16 mouse cellular contexts compared by ENCODE assay signal in the genomic region with DNA sequence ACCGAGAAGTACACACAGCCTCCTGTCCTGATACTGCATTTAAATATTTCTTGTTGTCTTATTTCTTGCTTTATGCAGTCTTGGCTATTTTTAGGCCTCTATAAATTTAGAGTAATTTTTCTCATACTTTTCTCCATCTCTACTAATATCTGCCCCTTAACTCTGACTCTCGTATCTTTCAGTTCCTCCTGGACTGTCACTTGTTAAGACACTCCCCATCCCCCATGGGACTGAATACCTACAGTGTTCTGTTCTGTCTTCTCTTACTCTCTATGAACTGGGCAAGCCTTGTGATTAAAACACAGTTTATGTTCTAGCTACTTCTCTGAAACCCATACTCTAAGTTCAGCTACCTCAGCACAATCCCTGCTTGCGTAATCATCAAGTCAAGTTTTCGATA.
"Had no signal": no experiment of that assay in that cellular context is flagged by ENCODE, and none has a peak within 500 bp of the region (broad histone marks: within the 10 kb centered on the region; RNA-seq: fewer than 3 reads in every experiment).

No protein-coding gene starts in this region.

- DNase-seq: retina, postnatal 1 day; right cerebral cortex, adult 18-20 months; right cerebral cortex, postnatal 14 days; right cerebral cortex, postnatal 25 days; right cerebral cortex, postnatal 4 days; spleen, adult 18-20 months; thymus, adult 18-20 months; thymus, adult 2 months; thymus, postnatal 14 days; thymus, postnatal 25 days; thymus, postnatal 36 days; thymus, postnatal 4 days had no signal

- H3K9ac ChIP-seq: neural tube, embryonic 13.5 days; neural tube, embryonic 15.5 days; stomach, embryonic 15.5 days had no signal

- H3K36me3 ChIP-seq: neural tube, embryonic 13.5 days; neural tube, embryonic 15.5 days; stomach, embryonic 15.5 days had no signal

- H3K4me2 ChIP-seq: neural tube, embryonic 13.5 days; neural tube, embryonic 15.5 days; stomach, embryonic 15.5 days had no signal

- H3K4me1 ChIP-seq: neural tube, embryonic 13.5 days; neural tube, embryonic 15.5 days; stomach, embryonic 15.5 days had no signal

- H3K27me3 ChIP-seq: neural tube, embryonic 13.5 days; neural tube, embryonic 15.5 days; stomach, embryonic 15.5 days had no signal

- H3K27ac ChIP-seq: neural tube, embryonic 13.5 days; neural tube, embryonic 15.5 days; stomach, embryonic 15.5 days; stomach, postnatal 0 days had no signal

- H3K4me3 ChIP-seq: neural tube, embryonic 13.5 days; neural tube, embryonic 15.5 days; stomach, embryonic 15.5 days had no signal

- H3K9me3 ChIP-seq: neural tube, embryonic 13.5 days; neural tube, embryonic 15.5 days; stomach, embryonic 15.5 days had no signal
